Mouse (Mus musculus) kidney, embryonic 16.5 days (tissue): Measurements from ENCODE around the gene Sh3bp2. TPM values are rescaled to one million over a fixed set of nuclear protein-coding genes. Genes with fewer than 3 reads are reported as not detected.
"Not testable (repeated sequence)": the region's sequence is repeated elsewhere in the genome, so short reads cannot be mapped to it uniquely, and the experiment has no call there.

Experiments used
- ATAC-seq: fragments of 200-750 bp; cut with Nextera tagmentation; 2 replicates; pipeline ENCODE4 v1.8.0; 2017; ENCODE audit warnings: moderate TSS enrichment; ENCODE audit not compliant: low FRiP score, low TSS enrichment
- H3K27ac ChIP-seq: fragments of 300-500 bp; sonication (generic); 2 replicates; pipeline ENCODE4 v1.5.1; 2014; ENCODE audit warnings: low read length
- H3K27me3 ChIP-seq: fragments of 300-500 bp; sonication (generic); 2 replicates; pipeline ENCODE4 v1.6.1; 2014; ENCODE audit warnings: low read length, control low read depth, mixed read lengths; ENCODE audit not compliant: insufficient read depth
- H3K36me3 ChIP-seq: fragments of 300-500 bp; sonication (generic); 2 replicates; pipeline ENCODE4 v1.6.1; 2014; ENCODE audit warnings: low read length, control low read depth, mixed read lengths; ENCODE audit not compliant: insufficient read depth
- H3K4me1 ChIP-seq: fragments of 300-500 bp; sonication (generic); 2 replicates; pipeline ENCODE4 v1.6.1; 2014; ENCODE audit warnings: low read length, control low read depth, mixed read lengths; ENCODE audit not compliant: insufficient read depth
- H3K4me2 ChIP-seq: fragments of 300-500 bp; sonication (generic); replicated peaks from 2 replicates; pipeline ENCODE4 v1.6.1; 2014; ENCODE audit warnings: low read depth, low read length
- H3K4me3 ChIP-seq: fragments of 300-500 bp; sonication (generic); 2 replicates; pipeline ENCODE4 v1.5.1; 2014; ENCODE audit warnings: mild to moderate bottlenecking, low read length
- H3K9ac ChIP-seq: fragments of 300-500 bp; sonication (generic); replicated peaks from 2 replicates; pipeline ENCODE4 v1.6.1; 2014; ENCODE audit warnings: low read length
- H3K9me3 ChIP-seq: fragments of 300-500 bp; sonication (generic); 2 replicates; pipeline ENCODE4 v1.6.1; 2016; ENCODE audit warnings: low read length, control low read depth
- WGBS: fragments of 180-500 bp; shearing (Covaris S2); extraction: QIAGEN DNeasy Blood & Tissue Kit; methylation state at CpG from one replicate; pipeline ENCODE4 v1.1.7; 2014; 5-methylcytosine and 5-hydroxymethylcytosine counted together
- polyA plus RNA-seq: library from polyadenylated mRNA; unstranded; fragments of >200 nt; fragmentation: Nextera tagmentation; extraction: Ambion mirVana; gene quantifications from 2 replicates; pipeline ENCODE4 v1.2.1, GENCODE M21; 2015

The Sh3bp2 gene
- polyA plus RNA-seq, 1 experiment from 2014 or later, result 5.6 TPM

GRCm38 (mm10) chr5:34578038-34578655, 52.5 kb downstream of the Sh3bp2 start:
- no peaks in the 10 kb centered on the region for H3K36me3 ChIP-seq
- no peaks in the 10 kb centered on the region for H3K27me3 ChIP-seq
- no peak overlapping the region for H3K4me3 ChIP-seq
- no peaks in the 10 kb centered on the region for H3K9me3 ChIP-seq
- peaks cover 20% of the 10 kb centered on the region for H3K4me1 ChIP-seq
- no peak overlapping the region for H3K4me2 ChIP-seq
- no peak overlapping the region for H3K27ac ChIP-seq
- 96% methylated on average over 7 of the region's 7 CpGs for WGBS
- no peak overlapping the region for H3K9ac ChIP-seq
- ATAC-seq, result no peak

GRCm38 (mm10) chr5:34579377-34579776, 53.7 kb downstream of the Sh3bp2 start:
- Histone ChIP-seq H3K9me3 (no peaks in the 10 kb centered on the region), H3K9ac (no peak overlapping the region), H3K36me3 (no peaks in the 10 kb centered on the region), H3K4me1 (peaks cover 20% of the 10 kb centered on the region), H3K27ac (no peak overlapping the region), H3K4me2 (no peak overlapping the region), H3K4me3 (no peak overlapping the region), H3K27me3 (no peaks in the 10 kb centered on the region)
- no peak for ATAC-seq
- WGBS, result 90% methylated on average over 3 of the region's 3 CpGs

DNA sequence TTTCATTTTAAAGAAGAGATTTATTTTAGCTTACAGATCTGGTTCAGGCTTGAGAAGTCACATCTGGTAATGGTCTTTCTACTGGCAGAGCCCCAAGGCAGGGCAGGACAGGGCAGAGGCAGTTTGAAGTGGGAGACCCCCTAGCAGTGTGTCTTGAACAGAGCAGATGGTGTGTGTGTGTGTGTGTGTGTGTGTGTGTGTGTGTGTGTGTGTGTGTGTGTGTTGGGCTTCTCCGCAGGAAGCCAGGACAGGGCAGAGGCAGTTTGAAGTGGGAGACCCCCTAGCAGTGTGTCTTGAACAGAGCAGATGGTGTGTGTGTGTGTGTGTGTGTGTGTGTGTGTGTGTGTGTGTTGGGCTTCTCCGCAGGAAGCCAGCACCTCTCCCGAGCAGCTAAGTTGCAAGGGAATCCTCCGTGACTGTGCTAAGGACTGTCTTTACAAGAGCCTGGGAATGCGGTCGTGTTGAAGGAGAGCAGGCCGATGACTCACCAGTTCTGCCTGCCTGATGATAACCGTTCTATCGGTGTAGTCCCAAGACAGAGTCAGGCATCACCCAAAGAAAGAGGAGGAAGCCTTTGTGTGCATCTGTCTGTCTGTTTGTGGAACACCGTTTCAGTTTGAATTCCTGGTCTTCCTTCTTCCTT, 56.2 kb downstream of the Sh3bp2 start:
- peak overlapping the region; percentile 70 for H3K27ac ChIP-seq
- not testable (repeated sequence) for H3K4me2 ChIP-seq, H3K4me1 ChIP-seq, H3K9me3 ChIP-seq, H3K9ac ChIP-seq, H3K27me3 ChIP-seq, H3K4me3 ChIP-seq, H3K36me3 ChIP-seq
- ATAC-seq, result peak; percentile 92
- 34% methylated on average over 10 of the region's 10 CpGs for WGBS

- Histone ChIP-seq H3K4me3 (no peak overlapping the region), H3K9me3 (no peaks in the 10 kb centered on the region), H3K4me2 (no peak overlapping the region), H3K4me1 (peaks cover 5% of the 10 kb centered on the region), H3K27me3 (no peaks in the 10 kb centered on the region), H3K27ac (peak overlapping the region; percentile 70), H3K9ac (no peak overlapping the region), H3K36me3 (no peaks in the 10 kb centered on the region)
- WGBS, result 72% methylated on average over 5 of the region's 5 CpGs
- no peak for ATAC-seq
These were observed 56.7 kb downstream of the Sh3bp2 start for GRCm38 (mm10) chr5:34582314-34582675.

- no peaks in the 10 kb centered on the region for H3K9me3 ChIP-seq
- H3K27ac ChIP-seq, result no peak overlapping the region
- WGBS, result 79% methylated on average over 5 of the region's 5 CpGs
- no peaks in the 10 kb centered on the region for H3K36me3 ChIP-seq
- H3K4me3 ChIP-seq, result no peak overlapping the region
- H3K4me1 ChIP-seq, result peaks cover 9% of the 10 kb centered on the region
- no peaks in the 10 kb centered on the region for H3K27me3 ChIP-seq
- ATAC-seq, result no peak
- no peak overlapping the region for H3K9ac ChIP-seq
- H3K4me2 ChIP-seq, result no peak overlapping the region
These were observed 59.6 kb downstream of the Sh3bp2 start for GRCm38 (mm10) chr5:34585216-34585615.

DNA sequence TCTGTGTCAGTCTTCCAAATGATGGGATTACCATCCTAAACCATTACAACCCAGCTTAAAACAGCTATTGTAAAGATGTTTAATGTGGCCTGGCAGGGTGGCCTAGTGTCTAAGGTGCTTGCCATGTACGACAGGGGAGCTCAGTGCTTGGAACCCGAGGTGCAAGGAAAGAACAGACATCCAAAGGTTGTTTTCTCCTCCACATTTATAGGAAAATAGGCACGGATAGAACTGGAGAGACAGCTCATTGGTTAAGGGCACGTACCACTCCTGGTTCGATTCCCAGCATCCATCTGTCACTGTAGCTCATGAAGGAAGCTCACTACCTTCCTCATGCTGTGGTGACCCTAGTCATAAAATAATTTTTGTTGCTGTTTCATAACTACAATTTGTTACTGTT, 62.2 kb downstream of the Sh3bp2 start:
- WGBS, result 88% methylated on average over 5 of the region's 5 CpGs
- ATAC-seq, result no peak
- Histone ChIP-seq H3K4me2 (no peak overlapping the region), H3K27me3 (no peaks in the 10 kb centered on the region), H3K27ac (no peak overlapping the region), H3K9ac (no peak overlapping the region), H3K9me3 (no peaks in the 10 kb centered on the region), H3K4me1 (0 out of 2 replicates have a peak, but pooled peaks cover 6% of the 10 kb centered on the region), H3K36me3 (peaks cover 2% of the 10 kb centered on the region; the same call in 1 of the 2 replicates), H3K4me3 (no peak overlapping the region)

GRCm38 (mm10) chr5:34590059-34590458, 64.4 kb downstream of the Sh3bp2 start:
- no peak for ATAC-seq
- H3K27me3 ChIP-seq, result no peaks in the 10 kb centered on the region
- H3K4me2 ChIP-seq, result no peak overlapping the region
- no peak overlapping the region for H3K4me3 ChIP-seq
- no peaks in the 10 kb centered on the region for H3K9me3 ChIP-seq
- no peak overlapping the region for H3K9ac ChIP-seq
- peaks cover 6% of the 10 kb centered on the region; the same call in 1 of the 2 replicates for H3K36me3 ChIP-seq
- 36% methylated on average over 5 of the region's 5 CpGs for WGBS
- H3K4me1 ChIP-seq, result 0 out of 2 replicates have a peak, but pooled peaks cover 6% of the 10 kb centered on the region
- no peak overlapping the region for H3K27ac ChIP-seq

DNA sequence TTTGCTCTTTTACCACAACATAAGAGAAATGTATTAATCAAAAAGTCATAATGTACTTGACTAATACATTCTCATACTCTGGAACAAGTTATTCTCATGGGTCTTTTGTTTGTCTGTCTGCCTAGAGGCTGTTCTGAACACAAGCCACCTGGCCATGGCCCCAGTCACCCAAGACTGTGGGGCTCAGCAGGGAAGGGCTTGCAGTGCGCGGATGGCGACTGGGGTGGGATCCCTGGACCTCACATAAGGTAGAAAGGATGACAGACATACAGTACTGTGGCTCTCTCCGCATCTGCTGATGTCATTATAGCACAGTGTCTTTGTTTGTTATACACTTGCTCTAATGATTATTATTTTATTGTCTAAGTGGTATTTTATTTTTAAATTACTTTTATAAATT, 65.1 kb downstream of the Sh3bp2 start:
- 69% methylated on average over 4 of the region's 4 CpGs for WGBS
- no peaks in the 10 kb centered on the region for H3K27me3 ChIP-seq

DNA sequence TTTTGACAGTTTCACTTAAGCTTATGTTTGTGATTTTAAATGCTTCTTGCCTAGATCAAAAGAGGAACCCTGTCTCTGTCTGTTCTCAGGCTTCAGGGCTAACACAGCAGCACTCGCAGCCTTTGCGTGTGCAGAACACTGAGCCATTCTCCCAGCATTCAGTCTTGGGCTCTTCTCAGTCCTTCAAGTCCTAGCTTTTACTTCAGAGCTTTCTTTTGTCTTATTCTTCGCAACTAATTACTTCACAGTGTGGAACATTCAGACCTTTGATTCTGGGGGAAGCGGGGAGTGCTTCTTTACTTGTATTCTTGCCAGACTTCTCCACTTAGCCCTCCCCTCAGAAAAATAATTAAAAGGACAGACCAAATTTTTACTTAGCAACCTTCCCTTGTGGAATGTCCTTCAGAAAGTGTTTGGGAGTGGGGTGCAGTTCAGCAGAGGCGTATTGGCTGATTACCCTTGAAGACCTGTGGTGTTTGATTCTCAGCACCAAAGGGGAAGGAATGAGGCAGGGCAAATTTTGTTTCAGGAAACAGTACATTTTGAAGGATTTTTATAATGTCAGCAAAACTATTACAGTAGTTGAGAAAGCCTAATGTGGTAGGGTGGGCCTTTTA, 65.9 kb downstream of the Sh3bp2 start:
- Histone ChIP-seq H3K27me3 (no peaks in the 10 kb centered on the region), H3K9ac (no peak overlapping the region), H3K4me1 (0 out of 2 replicates have a peak, but pooled peaks cover 6% of the 10 kb centered on the region), H3K36me3 (peaks cover 6% of the 10 kb centered on the region; the same call in 1 of the 2 replicates), H3K27ac (0 out of 2 replicates have a peak overlapping the region, but pooled peaks have one; percentile 6), H3K9me3 (no peaks in the 10 kb centered on the region), H3K4me3 (no peak overlapping the region), H3K4me2 (no peak overlapping the region)
- WGBS, result 84% methylated on average over 5 of the region's 5 CpGs
- no peak for ATAC-seq

More for the DNA sequence above, 65.1 kb downstream of the Sh3bp2 start:
- H3K4me1 ChIP-seq, result 0 out of 2 replicates have a peak, but pooled peaks cover 6% of the 10 kb centered on the region
- no peak overlapping the region for H3K9ac ChIP-seq
- no peak overlapping the region for H3K4me2 ChIP-seq
- ATAC-seq, result no peak
- peaks cover 6% of the 10 kb centered on the region; the same call in 1 of the 2 replicates for H3K36me3 ChIP-seq
- H3K27ac ChIP-seq, result no peak overlapping the region
- no peak overlapping the region for H3K4me3 ChIP-seq
- H3K9me3 ChIP-seq, result no peaks in the 10 kb centered on the region

DNA sequence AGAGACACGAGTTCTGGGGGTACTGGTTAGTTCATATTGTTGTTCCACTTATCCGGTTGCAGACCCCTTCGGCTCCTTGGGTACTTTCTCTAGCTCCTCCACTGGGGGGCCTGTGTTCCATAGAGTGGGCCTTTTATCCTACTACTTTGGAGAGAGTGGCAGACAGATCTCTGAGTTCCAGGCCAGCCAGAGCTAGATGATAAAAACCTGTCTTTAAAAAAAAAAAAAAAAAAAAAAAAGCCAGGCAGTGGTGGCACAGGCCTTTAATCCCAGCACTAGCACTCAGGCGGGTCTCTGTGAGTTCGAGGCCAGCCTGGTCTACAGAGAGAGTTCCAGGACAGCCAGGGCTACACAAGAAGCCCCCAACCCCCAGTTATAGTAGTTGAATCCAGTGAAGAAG, 66.6 kb downstream of the Sh3bp2 start:
- not testable (repeated sequence) for H3K27me3 ChIP-seq, ATAC-seq, H3K4me1 ChIP-seq, H3K9me3 ChIP-seq, H3K4me3 ChIP-seq, H3K27ac ChIP-seq, H3K9ac ChIP-seq, H3K36me3 ChIP-seq, H3K4me2 ChIP-seq
- WGBS, result 86% methylated on average over 5 of the region's 5 CpGs
